Mouse (Mus musculus) stomach, embryonic 14.5 days (tissue): ENCODE results near the gene Zfhx3. TPM values are rescaled to one million over a fixed set of nuclear protein-coding genes. Genes with fewer than 3 reads are reported as not detected.
A peak's percentile ranks its signal among the peaks of the same experiment; 100 is the strongest.

Source experiments
- ATAC-seq: fragments of 200-750 bp; cut with Nextera tagmentation; 2 replicates; pipeline ENCODE4 v1.8.0; 2017; ENCODE audit warnings: low read depth, moderate TSS enrichment; ENCODE audit not compliant: insufficient number of reproducible peaks, insufficient read depth, low FRiP score
- H3K27ac ChIP-seq: fragments of 300-500 bp; sonication (generic); 2 replicates; pipeline ENCODE4 v1.5.1; 2014; ENCODE audit warnings: mild to moderate bottlenecking, low read length, moderate library complexity, mixed read lengths
- H3K27me3 ChIP-seq: fragments of 300-500 bp; sonication (generic); 2 replicates; pipeline ENCODE4 v1.6.1; 2014; ENCODE audit warnings: low read length, control low read depth, mixed read lengths; ENCODE audit not compliant: control insufficient read depth, insufficient read depth
- H3K36me3 ChIP-seq: fragments of 300-500 bp; sonication (generic); 2 replicates; pipeline ENCODE4 v1.6.1; 2014; ENCODE audit warnings: mild to moderate bottlenecking, control low read depth, low read length, moderate library complexity, mixed read lengths; ENCODE audit not compliant: control insufficient read depth, insufficient read depth
- H3K4me1 ChIP-seq: fragments of 300-500 bp; sonication (generic); 2 replicates; pipeline ENCODE4 v1.6.1; 2014; ENCODE audit warnings: low read length, control low read depth, mixed read lengths; ENCODE audit not compliant: control insufficient read depth, insufficient read depth
- H3K4me2 ChIP-seq: fragments of 300-500 bp; sonication (generic); replicated peaks from 2 replicates; pipeline ENCODE4 v1.6.1; 2014; ENCODE audit warnings: low read depth, low read length, control low read depth
- H3K4me3 ChIP-seq: fragments of 300-500 bp; sonication (generic); 2 replicates; pipeline ENCODE4 v1.5.1; 2014; ENCODE audit warnings: low read depth, low read length, control low read depth
- H3K9ac ChIP-seq: fragments of 300-500 bp; sonication (generic); replicated peaks from 2 replicates; pipeline ENCODE4 v1.6.1; 2014; ENCODE audit warnings: low read depth, mild to moderate bottlenecking, control low read depth, low read length, moderate library complexity, mixed read lengths
- H3K9me3 ChIP-seq: fragments of 300-500 bp; sonication (generic); 2 replicates; pipeline ENCODE4 v1.6.1; 2016; ENCODE audit warnings: low read depth, low read length, control low read depth; ENCODE audit not compliant: control insufficient read depth
- WGBS: fragments of 180-500 bp; shearing (Covaris S2); extraction: QIAGEN DNeasy Blood & Tissue Kit; methylation state at CpG from one replicate; pipeline ENCODE4 v1.1.7; 2014; 5-methylcytosine and 5-hydroxymethylcytosine counted together
- polyA plus RNA-seq: library from polyadenylated mRNA; unstranded; fragments of >200 nt; fragmentation: Nextera tagmentation; extraction: Ambion mirVana; gene quantifications from 2 replicates; pipeline ENCODE4 v1.2.1, GENCODE M21; 2014

Gene Zfhx3
- polyA plus RNA-seq, 1 experiment from 2014 or later = 25.4 TPM

DNA sequence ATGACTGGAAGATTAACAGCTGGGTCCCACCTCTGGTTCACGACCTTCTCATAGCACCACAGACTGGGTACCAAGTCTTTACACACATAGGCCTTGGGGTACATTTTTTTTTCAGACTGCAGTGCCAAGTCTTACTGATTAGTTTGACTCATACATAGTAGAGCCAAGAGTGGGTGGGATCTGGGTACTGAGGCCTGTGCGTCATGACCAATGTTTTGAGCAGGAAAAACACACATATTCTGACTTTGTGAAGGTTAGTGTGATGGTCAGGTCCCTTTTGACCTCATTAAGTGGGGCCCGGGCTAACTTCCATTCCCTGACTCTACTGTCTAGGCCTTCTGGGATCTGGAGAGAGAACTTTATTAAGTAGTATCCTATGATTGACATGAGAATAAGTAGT is 853.6 kb downstream of the Zfhx3 start:
- Histone ChIP-seq H3K4me1 (peaks cover 18% of the 10 kb centered on the region), H3K9ac (no peak overlapping the region), H3K36me3 (peaks cover 40% of the 10 kb centered on the region), H3K27ac (no peak overlapping the region), H3K4me2 (no peak overlapping the region), H3K9me3 (peaks cover 24% of the 10 kb centered on the region), H3K27me3 (no peaks in the 10 kb centered on the region), H3K4me3 (no peak overlapping the region)
- 98% methylated on average over 3 of the region's 3 CpGs for WGBS
- ATAC-seq = no peak

DNA sequence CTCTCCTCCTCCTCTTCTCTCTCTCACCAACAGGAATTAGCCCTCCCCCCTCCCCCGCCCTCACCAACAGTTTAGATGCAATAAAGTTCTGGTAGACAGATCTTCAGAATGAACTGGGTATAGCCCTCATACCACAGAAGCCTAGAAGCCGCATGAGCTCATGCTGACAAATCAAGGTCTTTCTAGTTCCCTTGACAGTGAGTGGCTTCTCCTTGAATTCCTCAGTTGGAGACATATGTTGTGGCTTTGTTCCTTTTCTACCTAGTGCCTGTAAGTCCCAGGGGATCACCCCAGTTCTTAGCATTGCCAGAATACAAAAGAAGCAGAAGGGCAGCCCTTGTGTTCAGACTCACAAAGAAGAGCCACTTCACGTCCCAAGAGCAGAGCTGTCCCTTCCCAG is 854.4 kb downstream of the Zfhx3 start:
- Histone ChIP-seq H3K4me1 (peaks cover 19% of the 10 kb centered on the region), H3K36me3 (peaks cover 41% of the 10 kb centered on the region)
- 89% methylated on average over 3 of the region's 3 CpGs for WGBS

DNA sequence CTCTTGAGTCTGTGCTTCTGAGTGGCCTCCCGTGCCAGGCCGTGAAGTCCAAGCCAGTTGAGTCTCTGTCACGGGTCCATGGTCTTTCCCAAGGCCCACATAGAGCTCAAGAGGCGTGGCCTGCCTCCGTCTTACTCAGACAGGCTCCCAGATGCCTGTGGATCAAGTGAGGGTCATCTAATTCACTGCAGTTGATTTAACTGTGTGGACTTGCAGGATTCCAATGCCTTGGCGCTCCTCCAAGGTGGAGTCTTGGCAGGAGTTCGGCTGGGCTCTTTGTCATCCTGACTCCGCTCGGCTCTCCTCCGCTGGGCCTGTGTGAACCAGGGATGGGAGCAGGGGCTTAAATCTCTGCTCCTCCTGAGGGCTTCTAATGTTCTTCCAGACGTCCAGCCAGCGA is 855.6 kb downstream of the Zfhx3 start:
- 28% methylated on average over 12 of the region's 12 CpGs for WGBS
- H3K36me3 ChIP-seq = peaks cover 30% of the 10 kb centered on the region
- peaks cover 15% of the 10 kb centered on the region; the same call in 1 of the 2 replicates for H3K9me3 ChIP-seq
- ATAC-seq = peak; percentile 75
- H3K27ac ChIP-seq = peak overlapping the region; percentile 71
- no peak overlapping the region for H3K4me3 ChIP-seq
- H3K4me1 ChIP-seq = peaks cover 28% of the 10 kb centered on the region
- no peak overlapping the region for H3K9ac ChIP-seq
- no peaks in the 10 kb centered on the region for H3K27me3 ChIP-seq
- H3K4me2 ChIP-seq = no peak overlapping the region

More for the DNA sequence above, 854.4 kb downstream of the Zfhx3 start:
- Histone ChIP-seq H3K9ac (no peak overlapping the region), H3K9me3 (peaks cover 24% of the 10 kb centered on the region), H3K4me3 (no peak overlapping the region), H3K27ac (peak overlapping the region; percentile 71; the same call in 1 of the 2 replicates), H3K27me3 (no peaks in the 10 kb centered on the region), H3K4me2 (no peak overlapping the region)
- no peak for ATAC-seq

DNA sequence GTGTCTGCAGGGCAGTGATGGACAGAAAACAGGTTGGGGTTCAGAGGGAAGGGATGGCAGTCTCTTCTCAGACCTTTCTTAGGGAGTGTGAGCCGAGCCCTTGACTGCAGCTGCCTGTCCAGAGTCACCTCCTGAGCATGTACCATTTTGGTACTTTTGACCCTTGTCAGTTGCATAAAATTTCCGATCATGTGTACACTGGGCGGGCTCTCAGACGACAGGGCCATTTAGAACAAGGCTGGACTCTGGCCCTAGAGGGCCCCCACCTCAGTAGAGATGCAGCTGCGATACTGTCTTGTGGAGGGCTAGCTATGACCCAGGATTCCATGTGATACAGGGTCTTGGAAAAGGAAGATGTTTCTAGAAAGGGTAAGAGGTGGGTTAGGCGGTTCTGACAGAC is 856.8 kb downstream of the Zfhx3 start:
- Histone ChIP-seq H3K4me1 (peaks cover 33% of the 10 kb centered on the region), H3K9ac (no peak overlapping the region), H3K27ac (0 out of 2 replicates have a peak overlapping the region, but pooled peaks have one; percentile 71), H3K9me3 (peaks cover 6% of the 10 kb centered on the region; the same call in 1 of the 2 replicates), H3K27me3 (no peaks in the 10 kb centered on the region), H3K4me3 (no peak overlapping the region), H3K36me3 (peaks cover 20% of the 10 kb centered on the region), H3K4me2 (no peak overlapping the region)
- WGBS = 84% methylated on average over 6 of the region's 6 CpGs
- ATAC-seq = no peak

DNA sequence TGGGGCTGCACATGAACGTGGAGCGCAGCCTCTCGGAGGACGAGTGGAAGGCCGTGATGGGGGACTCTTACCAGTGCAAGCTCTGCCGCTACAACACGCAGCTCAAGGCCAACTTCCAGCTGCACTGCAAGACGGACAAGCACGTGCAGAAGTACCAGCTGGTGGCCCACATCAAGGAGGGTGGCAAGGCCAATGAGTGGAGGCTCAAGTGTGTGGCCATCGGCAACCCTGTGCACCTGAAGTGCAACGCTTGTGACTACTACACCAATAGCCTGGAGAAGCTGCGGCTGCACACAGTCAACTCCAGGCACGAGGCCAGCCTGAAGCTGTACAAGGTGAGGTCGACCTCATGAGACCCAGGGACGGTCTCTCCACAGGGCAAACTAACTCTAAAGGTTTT is 857.9 kb downstream of the Zfhx3 start:
- H3K9me3 ChIP-seq = no peaks in the 10 kb centered on the region
- no peaks in the 10 kb centered on the region for H3K27me3 ChIP-seq
- H3K4me1 ChIP-seq = peaks cover 33% of the 10 kb centered on the region
- no peak overlapping the region for H3K4me2 ChIP-seq
- WGBS = 95% methylated on average over 15 of the region's 15 CpGs
- peaks cover 12% of the 10 kb centered on the region for H3K36me3 ChIP-seq
- no peak for ATAC-seq
- no peak overlapping the region for H3K27ac ChIP-seq
- no peak overlapping the region for H3K4me3 ChIP-seq
- no peak overlapping the region for H3K9ac ChIP-seq

DNA sequence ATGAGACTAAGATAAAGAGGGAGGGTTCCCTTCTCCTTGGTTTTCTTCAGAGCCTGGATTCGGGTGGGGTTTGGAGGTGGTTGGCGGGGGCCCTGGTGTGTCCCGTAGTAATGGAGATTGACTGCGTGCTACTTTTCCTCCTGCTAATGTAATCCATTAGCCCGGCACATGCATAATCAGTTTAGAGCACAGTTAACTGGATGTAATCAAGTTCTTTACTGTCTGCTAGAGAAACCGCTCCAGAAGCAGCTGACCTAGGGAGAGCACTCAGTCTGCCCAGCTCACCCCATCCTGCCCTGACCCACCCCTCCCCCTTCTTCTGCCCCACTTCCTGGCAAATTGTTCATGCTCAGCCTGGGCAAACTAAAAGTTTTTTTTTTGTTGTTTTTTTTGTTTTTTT is 860.6 kb downstream of the Zfhx3 start:
- H3K4me3 ChIP-seq = no peak overlapping the region
- no peak overlapping the region for H3K4me2 ChIP-seq
- 56% methylated on average over 6 of the region's 6 CpGs for WGBS
- 0 out of 2 replicates have a peak overlapping the region, but pooled peaks have one; percentile 15 for H3K27ac ChIP-seq
- no peak for ATAC-seq
- H3K9me3 ChIP-seq = no peaks in the 10 kb centered on the region
- no peaks in the 10 kb centered on the region for H3K27me3 ChIP-seq
- peaks cover 12% of the 10 kb centered on the region for H3K36me3 ChIP-seq
- H3K4me1 ChIP-seq = peaks cover 28% of the 10 kb centered on the region; the same call in 1 of the 2 replicates
- no peak overlapping the region for H3K9ac ChIP-seq

DNA sequence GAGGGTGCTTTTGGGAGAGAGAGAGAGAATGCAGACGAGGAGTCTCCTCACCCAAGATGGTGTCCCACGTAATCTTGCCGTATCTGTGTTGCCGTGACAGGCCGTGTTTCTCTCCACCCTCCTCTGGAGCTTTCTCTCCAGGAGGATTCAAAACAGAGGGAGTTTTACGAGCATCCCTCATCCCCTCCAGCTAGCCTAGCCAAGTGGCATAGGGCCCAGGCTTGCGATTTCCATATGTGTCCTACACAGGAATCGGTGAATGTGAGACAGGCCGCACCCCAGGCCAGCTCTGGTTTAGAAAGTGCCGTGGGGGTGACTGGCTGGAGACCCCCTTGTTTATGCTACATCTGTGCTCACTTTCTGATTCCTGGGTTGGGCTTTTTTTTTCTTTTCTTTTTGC is 869.2 kb downstream of the Zfhx3 start:
- no peaks in the 10 kb centered on the region for H3K9me3 ChIP-seq
- H3K4me3 ChIP-seq = no peak overlapping the region
- no peak overlapping the region for H3K9ac ChIP-seq
- peaks cover 3% of the 10 kb centered on the region; the same call in 1 of the 2 replicates for H3K36me3 ChIP-seq
- H3K27ac ChIP-seq = no peak overlapping the region; the same call in 1 of the 2 replicates
- no peaks in the 10 kb centered on the region for H3K27me3 ChIP-seq
- WGBS = 68% methylated on average over 10 of the region's 10 CpGs
- H3K4me1 ChIP-seq = peaks cover 18% of the 10 kb centered on the region
- no peak overlapping the region for H3K4me2 ChIP-seq
- no peak for ATAC-seq

DNA sequence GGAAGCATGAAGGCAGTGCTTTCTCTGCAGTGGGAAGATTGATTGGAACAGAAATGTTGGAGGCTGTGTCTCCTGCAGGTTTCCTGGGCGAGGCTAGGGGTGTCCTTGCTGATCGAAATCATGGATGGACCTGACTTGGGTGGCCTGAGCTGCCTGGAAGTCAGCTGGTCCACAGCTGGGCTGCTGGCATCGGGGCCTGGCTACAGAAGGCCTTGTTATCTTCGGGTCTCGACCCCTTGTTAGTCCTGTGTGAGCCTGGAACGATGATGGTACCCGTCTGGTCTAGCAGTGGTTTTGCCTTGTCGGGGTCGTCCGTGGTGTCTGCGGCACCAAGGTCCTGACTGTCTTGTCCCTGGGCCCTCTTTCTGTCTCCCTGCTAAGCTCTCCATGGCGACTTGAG is 870.9 kb downstream of the Zfhx3 start:
- H3K4me1 ChIP-seq = peaks cover 19% of the 10 kb centered on the region
- H3K4me2 ChIP-seq = no peak overlapping the region
- no peak overlapping the region for H3K27ac ChIP-seq
- ATAC-seq = 0 out of 2 replicates have a peak, but pooled peaks have one; percentile 51
- H3K27me3 ChIP-seq = no peaks in the 10 kb centered on the region
- 51% methylated on average over 12 of the region's 12 CpGs for WGBS
- H3K9ac ChIP-seq = no peak overlapping the region
- H3K36me3 ChIP-seq = peaks cover 3% of the 10 kb centered on the region; the same call in 1 of the 2 replicates
- H3K4me3 ChIP-seq = no peak overlapping the region
- no peaks in the 10 kb centered on the region for H3K9me3 ChIP-seq

DNA sequence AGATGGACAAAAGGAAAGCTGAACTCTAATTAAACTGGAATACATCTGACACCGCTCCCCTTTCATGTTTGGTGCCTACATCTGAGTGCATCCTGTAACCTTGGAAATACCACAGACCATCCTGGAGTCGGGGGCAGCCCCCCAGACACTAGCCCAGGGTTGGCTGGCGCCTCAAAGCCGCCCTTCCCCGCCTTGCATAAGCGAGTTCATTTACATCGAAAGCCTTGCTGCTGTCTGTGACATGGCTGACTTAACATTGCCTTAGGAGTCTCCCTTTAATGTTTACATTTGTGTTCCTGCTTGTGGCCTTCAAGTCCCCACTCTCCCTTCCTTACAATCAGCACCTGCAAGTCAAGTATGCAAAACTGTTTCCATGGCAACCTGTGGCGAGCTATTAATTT is 876.8 kb downstream of the Zfhx3 start:
- Histone ChIP-seq H3K4me1 (peaks cover 50% of the 10 kb centered on the region), H3K36me3 (peaks cover 3% of the 10 kb centered on the region; the same call in 1 of the 2 replicates), H3K27ac (peak overlapping the region; percentile 2; the same call in 1 of the 2 replicates), H3K9me3 (no peaks in the 10 kb centered on the region), H3K4me2 (no peak overlapping the region), H3K27me3 (no peaks in the 10 kb centered on the region), H3K4me3 (no peak overlapping the region), H3K9ac (no peak overlapping the region)
- ATAC-seq = no peak
- 22% methylated on average over 8 of the region's 8 CpGs for WGBS
